Mouse (Mus musculus): ENCODE measurements around the gene Rpp25l. TPM values are rescaled to one million over a fixed set of nuclear protein-coding genes. Genes with fewer than 3 reads are reported as not detected.

Gene Rpp25l
- total and polyA plus RNA-seq, 2 experiments = 20.5 to 59.1 TPM

DNA sequence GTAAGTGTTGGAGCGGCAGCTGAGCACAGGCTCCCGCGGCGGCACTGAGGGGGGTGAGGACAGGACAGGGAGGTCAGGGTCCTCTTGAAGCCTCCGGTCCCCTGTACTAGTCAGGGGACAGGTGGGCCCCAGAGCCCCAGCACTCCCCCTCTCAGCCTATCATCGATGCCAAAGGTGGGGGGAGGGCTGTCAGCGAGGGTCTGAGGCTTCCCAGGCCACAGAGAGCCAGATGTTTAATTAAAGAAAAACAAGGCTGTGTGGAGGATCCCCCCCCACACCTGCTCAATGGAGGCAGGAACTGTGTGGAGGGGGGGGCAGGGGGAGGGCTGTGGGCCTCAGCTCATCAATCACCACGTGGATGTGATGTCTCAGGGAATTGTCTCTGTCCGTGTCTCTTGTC, 49.7 kb downstream of the Rpp25l start:
- H3K27ac ChIP-seq (replicated peaks; ENCODE audit: insufficient read depth, low read depth, low read length) = no peak overlapping the region
- WGBS = 69% methylated on average over 9 of the region's 9 CpGs
- TF ChIP-seq POLR2A (IDR thresholded peaks at IDR 0.05; ENCODE audit: extremely low read depth, insufficient read depth, low read length) (no peak), CTCF (IDR thresholded peaks at IDR 0.05; ENCODE audit: low read depth, low read length) (no peak)
- no peaks in the 10 kb centered on the region for H3K79me2 ChIP-seq (ENCODE audit: control insufficient read depth, insufficient read depth, low read length)
- no peak overlapping the region for H3K9ac ChIP-seq (ENCODE audit: low read depth, low read length)
- H3K4me3 ChIP-seq (ENCODE audit: insufficient read depth, low read depth, low read length) = no peak overlapping the region
- no peaks in the 10 kb centered on the region for H3K27me3 ChIP-seq (ENCODE audit: control insufficient read depth, insufficient read depth, low read length)
- DNase-seq (ENCODE audit: extremely low read depth, low read depth, low spot score) = no peak
- no peaks in the 10 kb centered on the region for H3K36me3 ChIP-seq (ENCODE audit: control insufficient read depth, insufficient read depth, low read length)
- peaks cover 8% of the 10 kb centered on the region; the same call in 1 of the 2 replicates for H3K4me1 ChIP-seq (ENCODE audit: control insufficient read depth, insufficient read depth, low read length)

GRCm38 (mm10) chr4:41662723-41663122, 50.6 kb downstream of the Rpp25l start:
- no peak overlapping the region for H3K9ac ChIP-seq (ENCODE audit: low read depth, low read length)
- no peak overlapping the region for H3K4me3 ChIP-seq (ENCODE audit: insufficient read depth, low read depth, low read length)
- no peaks in the 10 kb centered on the region for H3K36me3 ChIP-seq (ENCODE audit: control insufficient read depth, insufficient read depth, low read length)
- 91% methylated on average over 11 of the region's 11 CpGs for WGBS
- no peaks in the 10 kb centered on the region for H3K27me3 ChIP-seq (ENCODE audit: control insufficient read depth, insufficient read depth, low read length)
- H3K27ac ChIP-seq (replicated peaks; ENCODE audit: insufficient read depth, low read depth, low read length) = no peak overlapping the region
- no peaks in the 10 kb centered on the region for H3K79me2 ChIP-seq (ENCODE audit: control insufficient read depth, insufficient read depth, low read length)
- TF ChIP-seq CTCF (IDR thresholded peaks at IDR 0.05; ENCODE audit: low read depth, low read length) (no peak), POLR2A (IDR thresholded peaks at IDR 0.05; ENCODE audit: extremely low read depth, insufficient read depth, low read length) (no peak)
- peaks cover 8% of the 10 kb centered on the region; the same call in 1 of the 2 replicates for H3K4me1 ChIP-seq (ENCODE audit: control insufficient read depth, insufficient read depth, low read length)
- DNase-seq (ENCODE audit: extremely low read depth, low read depth, low spot score) = no peak

Other genes starting within 250 kb of the Rpp25l start
- 0.37 and 0.94 TPM in 2 replicates for gene Kif24, start 248.6 kb downstream of the Rpp25l start, total RNA-seq (2014; rRNA removed)
- gene Kif24, start 248.6 kb downstream of the Rpp25l start, polyA plus RNA-seq (2012; rRNA removed) = 0.27 and 0.43 TPM in 2 replicates
- gene Nudt2, start 248.4 kb downstream of the Rpp25l start, total RNA-seq (2014; rRNA removed) = 33.0 and 33.9 TPM in 2 replicates
- 18.3 and 18.6 TPM in 2 replicates for gene Nudt2, start 248.4 kb downstream of the Rpp25l start, polyA plus RNA-seq (2012; rRNA removed)
- gene AI464131, start 210.5 kb downstream of the Rpp25l start, total RNA-seq (2014; rRNA removed) = 15.9 and 21.7 TPM in 2 replicates
- 27.9 and 28.9 TPM in 2 replicates for gene AI464131, start 210.5 kb downstream of the Rpp25l start, polyA plus RNA-seq (2012; rRNA removed)
- gene 1110017D15Rik, start 196.2 kb downstream of the Rpp25l start, total RNA-seq (2014; rRNA removed) = not detected in 2 replicates
- gene 1110017D15Rik, start 196.2 kb downstream of the Rpp25l start, polyA plus RNA-seq (2012; rRNA removed) = 0.24 TPM in 1 of 2 replicates, not detected in the other
- 1.5 and 3.2 TPM in 2 replicates for gene Fam219a, start 144.0 kb downstream of the Rpp25l start, total RNA-seq (2014; rRNA removed)
- 4.8 and 6.5 TPM in 2 replicates for gene Fam219a, start 144.0 kb downstream of the Rpp25l start, polyA plus RNA-seq (2012; rRNA removed)
- gene Dnaic1, start 143.8 kb downstream of the Rpp25l start, total RNA-seq (2014; rRNA removed) = 0.18 and 1.2 TPM in 2 replicates
- gene Dnaic1, start 143.8 kb downstream of the Rpp25l start, polyA plus RNA-seq (2012; rRNA removed) = 0.78 and 2.3 TPM in 2 replicates
- 26.4 and 42.8 TPM in 2 replicates for gene Enho, start 73.2 kb downstream of the Rpp25l start, total RNA-seq (2014; rRNA removed)
- 51.1 and 114 TPM in 2 replicates for gene Enho, start 73.2 kb downstream of the Rpp25l start, polyA plus RNA-seq (2012; rRNA removed)
- 0.74 and 0.87 TPM in 2 replicates for gene Cntfr, start 16.4 kb downstream of the Rpp25l start, total RNA-seq (2014; rRNA removed)
- 1.8 and 2.3 TPM in 2 replicates for gene Cntfr, start 16.4 kb downstream of the Rpp25l start, polyA plus RNA-seq (2012; rRNA removed)
- gene Il11ra1, start 13.5 kb downstream of the Rpp25l start, total RNA-seq (2014; rRNA removed) = 38.6 and 42.4 TPM in 2 replicates
- 129 and 155 TPM in 2 replicates for gene Il11ra1, start 13.5 kb downstream of the Rpp25l start, polyA plus RNA-seq (2012; rRNA removed)
- 33.4 and 40.2 TPM in 2 replicates for gene Dctn3, start 9.6 kb upstream of the Rpp25l start, total RNA-seq (2014; rRNA removed)
- 43.2 and 44.5 TPM in 2 replicates for gene Dctn3, start 9.6 kb upstream of the Rpp25l start, polyA plus RNA-seq (2012; rRNA removed)
- not detected in 2 replicates for gene Arid3c, start 17.6 kb upstream of the Rpp25l start, total RNA-seq (2014; rRNA removed)
- not detected in 2 replicates for gene Arid3c, start 17.6 kb upstream of the Rpp25l start, polyA plus RNA-seq (2012; rRNA removed)
- gene Galt, start 41.7 kb upstream of the Rpp25l start, total RNA-seq (2014; rRNA removed) = 52.4 and 57.9 TPM in 2 replicates
- gene Galt, start 41.7 kb upstream of the Rpp25l start, polyA plus RNA-seq (2012; rRNA removed) = 204 and 217 TPM in 2 replicates
- gene Sigmar1, start 42.6 kb upstream of the Rpp25l start, total RNA-seq (2014; rRNA removed) = 69.3 and 82.2 TPM in 2 replicates
- 362 and 423 TPM in 2 replicates for gene Sigmar1, start 42.6 kb upstream of the Rpp25l start, polyA plus RNA-seq (2012; rRNA removed)
- gene Ccl27a, start 60.7 kb upstream of the Rpp25l start, total RNA-seq (2014; rRNA removed) = 11.9 and 13.1 TPM in 2 replicates
- gene Ccl27a, start 60.7 kb upstream of the Rpp25l start, polyA plus RNA-seq (2012; rRNA removed) = 33.3 and 39.4 TPM in 2 replicates
- gene Gm21541, start 190.1 kb upstream of the Rpp25l start, total RNA-seq (2014; rRNA removed) = not detected in 2 replicates
- gene Gm21541, start 190.1 kb upstream of the Rpp25l start, polyA plus RNA-seq (2012; rRNA removed) = not detected in 2 replicates
- gene Gm20878, start 228.0 kb upstream of the Rpp25l start, total RNA-seq (2014; rRNA removed) = not detected in 2 replicates
- 0.27 and 0.33 TPM in 2 replicates for gene Gm20878, start 228.0 kb upstream of the Rpp25l start, polyA plus RNA-seq (2012; rRNA removed)

Data from liver, adult 2 months (tissue).